Mouse (Mus musculus): ENCODE results near the gene Aktip.

DNA sequence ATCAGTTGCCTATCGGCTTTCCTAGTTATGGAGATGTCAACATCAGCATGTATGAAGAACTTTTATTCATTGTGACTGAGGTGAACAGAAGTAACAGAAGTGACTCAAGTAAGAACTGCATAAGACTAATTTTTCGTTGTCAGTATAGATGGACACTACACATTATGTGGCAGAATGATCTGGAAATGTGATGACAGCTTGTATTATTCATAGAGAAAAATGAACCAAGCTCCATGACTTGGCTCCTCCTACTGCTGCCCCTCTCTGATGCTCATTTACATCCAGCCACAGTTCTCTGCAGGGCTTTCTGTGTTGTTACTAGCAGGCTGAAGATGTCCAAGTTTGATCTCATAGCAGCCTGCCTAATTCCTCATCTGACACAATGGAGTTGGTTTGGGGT, 37.4 kb upstream of the Aktip start:
- TF ChIP-seq CTCF (IDR thresholded peaks at IDR 0.05; ENCODE audit: borderline replicate concordance, insufficient read depth, low read length) = no peak
- no peak for TF ChIP-seq POLR2A (IDR thresholded peaks at IDR 0.05; ENCODE audit: low read depth, low read length)
